Mouse (Mus musculus): ENCODE results near the gene Slc22a21. TPM values are rescaled to one million over a fixed set of nuclear protein-coding genes. Genes with fewer than 3 reads are reported as not detected.
"Not testable (repeated sequence)": the region's sequence is repeated elsewhere in the genome, so short reads cannot be mapped to it uniquely, and the experiment has no call there.

Gene Slc22a21
- polyA plus RNA-seq, 1 experiment from 2014 or later: 2.0 TPM

DNA sequence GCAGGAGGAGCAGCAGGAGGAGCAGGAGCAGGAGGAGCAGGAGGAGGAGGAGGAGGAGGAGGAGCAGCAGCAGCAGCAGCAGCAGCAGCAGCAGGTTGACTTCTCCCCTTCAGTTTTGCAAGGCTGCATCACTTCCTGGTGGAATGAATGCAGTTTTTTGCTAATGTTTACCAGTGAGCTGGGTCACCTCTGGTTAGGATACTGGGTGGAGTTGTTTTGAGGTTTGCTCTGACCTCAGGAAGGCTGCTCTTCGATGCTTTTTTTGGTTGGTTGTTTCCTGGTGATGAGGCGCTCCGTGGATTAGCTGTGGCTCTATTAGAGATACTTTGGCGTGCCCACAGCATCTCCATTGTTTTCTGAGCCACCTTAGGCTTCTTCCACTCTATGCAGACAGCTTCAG, 37.5 kb upstream of the Slc22a21 start:
- 74% methylated on average over 4 of the region's 4 CpGs for WGBS (ENCODE audit: insufficient replicate concordance)
- no peaks in the 10 kb centered on the region for H3K36me3 ChIP-seq (ENCODE audit: control insufficient read depth, insufficient read depth, low read length)
- ATAC-seq (replicated peaks; ENCODE audit: insufficient number of reproducible peaks, low FRiP score, low TSS enrichment): no peak

DNA sequence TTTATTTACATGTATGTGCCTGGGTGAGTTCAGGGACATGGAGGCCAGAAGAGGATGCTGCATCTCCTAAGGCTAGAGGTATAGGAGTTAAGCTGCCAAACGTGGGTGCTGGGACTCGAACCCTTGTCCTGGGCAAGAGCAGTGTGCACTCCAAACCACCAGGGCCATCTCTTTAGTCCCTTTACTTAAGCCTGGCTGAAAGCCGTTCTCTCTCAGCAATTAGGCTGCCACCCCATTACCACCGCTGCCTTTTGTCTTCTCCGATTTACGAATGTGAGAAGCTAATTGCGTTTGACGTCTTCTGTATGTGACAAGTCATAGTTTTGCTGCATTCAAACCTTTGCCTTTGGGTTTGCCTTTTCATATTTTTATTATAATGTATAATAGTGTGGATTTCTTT, 35.9 kb upstream of the Slc22a21 start:
- no peak overlapping the region for H3K27ac ChIP-seq (ENCODE audit: low read depth, low read length)
- H3K36me3 ChIP-seq (ENCODE audit: control insufficient read depth, insufficient read depth, low read length): no peaks in the 10 kb centered on the region
- H3K9ac ChIP-seq (ENCODE audit: low read depth, low read length): no peak overlapping the region
- H3K9me3 ChIP-seq (replicated peaks; ENCODE audit: control insufficient read depth, low read length): no peaks in the 10 kb centered on the region
- no peaks in the 10 kb centered on the region for H3K27me3 ChIP-seq (ENCODE audit: control insufficient read depth, insufficient read depth, low read length)
- 79% methylated on average over 8 of the region's 8 CpGs for WGBS (ENCODE audit: insufficient replicate concordance)
- H3K4me1 ChIP-seq (ENCODE audit: control insufficient read depth, insufficient read depth, low read length): no peaks in the 10 kb centered on the region
- ATAC-seq (replicated peaks; ENCODE audit: insufficient number of reproducible peaks, low FRiP score, low TSS enrichment): no peak
- no peak overlapping the region for H3K4me2 ChIP-seq
- no peak overlapping the region for H3K4me3 ChIP-seq (ENCODE audit: low read depth, low read length)

More for the DNA sequence above, 37.5 kb upstream of the Slc22a21 start:
- H3K4me3 ChIP-seq (ENCODE audit: low read depth, low read length): no peak overlapping the region
- H3K27ac ChIP-seq (ENCODE audit: low read depth, low read length): no peak overlapping the region
- no peaks in the 10 kb centered on the region for H3K27me3 ChIP-seq (ENCODE audit: control insufficient read depth, insufficient read depth, low read length)
- no peaks in the 10 kb centered on the region for H3K4me1 ChIP-seq (ENCODE audit: control insufficient read depth, insufficient read depth, low read length)
- no peak overlapping the region for H3K9ac ChIP-seq (ENCODE audit: low read depth, low read length)
- H3K9me3 ChIP-seq (replicated peaks; ENCODE audit: control insufficient read depth, low read length): no peaks in the 10 kb centered on the region
- no peak overlapping the region for H3K4me2 ChIP-seq

DNA sequence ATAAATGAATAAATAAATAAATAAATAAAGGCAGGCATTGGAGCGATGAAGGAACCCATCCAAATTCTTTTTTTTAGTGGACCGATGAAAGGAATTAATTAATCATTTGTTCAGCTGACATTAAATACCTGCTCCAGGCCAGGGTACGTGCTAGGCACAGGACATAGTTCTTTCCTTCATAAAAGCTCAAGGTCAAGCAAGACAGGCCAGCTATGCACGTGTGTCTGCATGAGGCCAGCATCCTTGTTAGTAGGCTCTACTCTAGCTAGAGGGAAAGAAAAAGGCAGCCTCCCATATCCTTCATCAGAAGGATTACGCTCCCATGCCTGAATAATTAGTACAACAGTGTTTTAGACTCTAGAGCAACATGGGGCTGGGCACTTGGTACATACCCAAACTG, 32.8 kb upstream of the Slc22a21 start:
- ATAC-seq (replicated peaks; ENCODE audit: insufficient number of reproducible peaks, low FRiP score, low TSS enrichment): no peak
- no peak overlapping the region for H3K4me2 ChIP-seq
- H3K27me3 ChIP-seq (ENCODE audit: control insufficient read depth, insufficient read depth, low read length): no peaks in the 10 kb centered on the region
- no peak overlapping the region for H3K4me3 ChIP-seq (ENCODE audit: low read depth, low read length)
- H3K9ac ChIP-seq (ENCODE audit: low read depth, low read length): no peak overlapping the region
- no peaks in the 10 kb centered on the region for H3K4me1 ChIP-seq (ENCODE audit: control insufficient read depth, insufficient read depth, low read length)
- WGBS (ENCODE audit: insufficient replicate concordance): 89% methylated on average over 5 of the region's 5 CpGs
- H3K27ac ChIP-seq (ENCODE audit: low read depth, low read length): no peak overlapping the region
- no peaks in the 10 kb centered on the region for H3K36me3 ChIP-seq (ENCODE audit: control insufficient read depth, insufficient read depth, low read length)
- H3K9me3 ChIP-seq (replicated peaks; ENCODE audit: control insufficient read depth, low read length): no peaks in the 10 kb centered on the region

DNA sequence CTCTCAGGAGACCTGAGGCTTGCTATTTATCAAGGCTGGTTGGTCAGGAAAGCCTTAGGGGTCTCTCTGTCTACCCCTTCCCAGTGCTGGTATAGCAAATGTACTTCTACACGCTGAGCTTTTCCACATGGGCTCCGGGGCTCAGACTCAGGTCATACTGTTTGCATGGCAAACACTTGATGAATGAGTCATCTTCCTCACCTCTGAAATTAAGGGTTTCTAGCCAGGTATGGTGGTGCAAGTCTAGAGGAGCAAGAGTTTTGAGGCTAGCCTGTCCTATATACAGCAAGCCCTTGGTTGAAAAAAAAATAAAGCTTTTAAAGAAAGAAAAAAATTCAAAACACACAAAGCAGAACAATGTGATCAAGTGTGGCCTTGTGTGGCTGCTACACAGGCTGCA, 31.1 kb upstream of the Slc22a21 start:
- H3K4me1 ChIP-seq (ENCODE audit: control insufficient read depth, insufficient read depth, low read length): no peaks in the 10 kb centered on the region; the same call in 1 of the 2 replicates
- no peak for ATAC-seq (replicated peaks; ENCODE audit: insufficient number of reproducible peaks, low FRiP score, low TSS enrichment)
- no peak overlapping the region for H3K27ac ChIP-seq (ENCODE audit: low read depth, low read length)
- H3K36me3 ChIP-seq (ENCODE audit: control insufficient read depth, insufficient read depth, low read length): no peaks in the 10 kb centered on the region
- H3K4me3 ChIP-seq (ENCODE audit: low read depth, low read length): no peak overlapping the region
- no peaks in the 10 kb centered on the region for H3K9me3 ChIP-seq (replicated peaks; ENCODE audit: control insufficient read depth, low read length)
- no peak overlapping the region for H3K4me2 ChIP-seq
- H3K27me3 ChIP-seq (ENCODE audit: control insufficient read depth, insufficient read depth, low read length): no peaks in the 10 kb centered on the region
- 89% methylated on average over 2 of the region's 2 CpGs for WGBS (ENCODE audit: insufficient replicate concordance)
- H3K9ac ChIP-seq (ENCODE audit: low read depth, low read length): no peak overlapping the region

DNA sequence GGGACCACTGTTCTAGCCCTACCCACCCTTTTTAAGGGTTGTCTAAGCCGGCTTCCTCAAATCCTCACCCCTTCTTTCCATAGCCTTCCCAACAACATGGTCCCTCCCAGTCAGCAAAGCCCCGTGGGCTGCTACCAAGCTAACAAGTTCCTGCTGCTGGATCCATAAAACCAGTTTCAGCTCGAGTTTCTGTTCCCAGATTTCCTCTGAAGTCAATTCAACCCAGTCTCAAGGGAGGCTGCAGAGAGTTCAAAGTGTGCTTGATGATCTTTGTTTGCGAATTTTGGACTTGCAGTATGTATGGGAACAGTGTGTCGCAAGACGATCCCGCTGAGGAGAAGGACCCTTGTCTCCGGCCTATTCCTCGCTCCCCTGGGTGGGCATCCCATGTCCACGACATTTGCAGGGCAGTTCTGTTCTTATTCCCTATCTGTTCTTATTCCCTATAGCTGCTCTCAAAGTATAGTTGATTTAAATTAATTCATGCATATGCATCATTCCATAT, 28.3 kb upstream of the Slc22a21 start:
- Histone ChIP-seq H3K4me1 (ENCODE audit: control insufficient read depth, insufficient read depth, low read length) (no peaks in the 10 kb centered on the region; the same call in 1 of the 2 replicates), H3K27me3 (ENCODE audit: control insufficient read depth, insufficient read depth, low read length) (no peaks in the 10 kb centered on the region), H3K36me3 (ENCODE audit: control insufficient read depth, insufficient read depth, low read length) (no peaks in the 10 kb centered on the region), H3K9me3 (replicated peaks; ENCODE audit: control insufficient read depth, low read length) (no peaks in the 10 kb centered on the region), H3K9ac (ENCODE audit: low read depth, low read length) (no peak overlapping the region), H3K27ac (ENCODE audit: low read depth, low read length) (no peak overlapping the region), H3K4me3 (ENCODE audit: low read depth, low read length) (no peak overlapping the region), H3K4me2 (no peak overlapping the region)
- 83% methylated on average over 10 of the region's 10 CpGs for WGBS (ENCODE audit: insufficient replicate concordance)
- ATAC-seq (replicated peaks; ENCODE audit: insufficient number of reproducible peaks, low FRiP score, low TSS enrichment): no peak

DNA sequence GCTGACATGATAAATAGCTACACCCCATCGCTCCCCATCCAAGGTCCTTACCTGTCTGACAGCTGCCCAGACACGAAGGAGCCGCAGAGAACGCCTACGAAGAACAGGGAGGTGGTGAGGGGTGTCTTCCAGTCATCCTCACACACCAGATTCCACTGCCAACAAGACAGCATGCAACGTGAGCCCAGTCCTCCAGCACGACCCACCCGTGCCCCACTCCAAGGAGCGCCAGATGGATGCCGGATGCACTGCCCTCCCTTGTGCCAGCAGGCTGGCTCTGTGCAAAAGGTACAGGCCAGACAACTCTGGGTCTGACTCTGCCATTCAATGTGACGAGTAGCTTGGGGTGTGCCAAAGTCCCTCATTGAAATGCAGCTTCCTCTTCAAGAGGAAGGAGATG, 27.6 kb upstream of the Slc22a21 start:
- Histone ChIP-seq H3K36me3 (ENCODE audit: control insufficient read depth, insufficient read depth, low read length) (no peaks in the 10 kb centered on the region), H3K27me3 (ENCODE audit: control insufficient read depth, insufficient read depth, low read length) (no peaks in the 10 kb centered on the region), H3K9ac (ENCODE audit: low read depth, low read length) (no peak overlapping the region), H3K27ac (ENCODE audit: low read depth, low read length) (no peak overlapping the region), H3K4me3 (ENCODE audit: low read depth, low read length) (no peak overlapping the region), H3K4me2 (no peak overlapping the region), H3K9me3 (replicated peaks; ENCODE audit: control insufficient read depth, low read length) (no peaks in the 10 kb centered on the region), H3K4me1 (ENCODE audit: control insufficient read depth, insufficient read depth, low read length) (no peaks in the 10 kb centered on the region; the same call in 1 of the 2 replicates)
- 88% methylated on average over 11 of the region's 11 CpGs for WGBS (ENCODE audit: insufficient replicate concordance)
- no peak for ATAC-seq (replicated peaks; ENCODE audit: insufficient number of reproducible peaks, low FRiP score, low TSS enrichment)

DNA sequence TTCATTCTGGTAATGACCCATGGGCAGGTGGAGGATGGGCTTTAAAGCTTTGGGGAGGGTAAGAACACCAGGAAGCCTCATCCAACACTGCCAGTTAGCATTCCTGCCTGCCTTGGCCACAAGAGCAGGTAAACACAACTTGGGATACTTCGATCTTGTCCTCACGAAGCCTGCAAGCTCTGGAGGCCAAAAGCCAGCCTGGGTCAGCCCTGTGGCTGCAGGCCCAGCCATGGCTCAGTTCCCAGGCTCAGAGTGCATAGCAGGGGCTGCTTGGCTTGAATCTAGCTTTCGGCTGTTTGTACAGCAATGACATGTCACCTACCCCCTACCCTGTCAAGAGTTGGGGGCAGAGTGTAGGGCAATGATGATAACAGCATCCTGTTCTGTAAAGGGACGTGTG, 26.8 kb upstream of the Slc22a21 start:
- H3K27me3 ChIP-seq (ENCODE audit: control insufficient read depth, insufficient read depth, low read length): no peaks in the 10 kb centered on the region
- H3K27ac ChIP-seq (ENCODE audit: low read depth, low read length): no peak overlapping the region
- H3K36me3 ChIP-seq (ENCODE audit: control insufficient read depth, insufficient read depth, low read length): no peaks in the 10 kb centered on the region
- H3K4me2 ChIP-seq: no peak overlapping the region
- H3K9ac ChIP-seq (ENCODE audit: low read depth, low read length): no peak overlapping the region
- no peak overlapping the region for H3K4me3 ChIP-seq (ENCODE audit: low read depth, low read length)
- H3K9me3 ChIP-seq (replicated peaks; ENCODE audit: control insufficient read depth, low read length): no peaks in the 10 kb centered on the region
- ATAC-seq (replicated peaks; ENCODE audit: insufficient number of reproducible peaks, low FRiP score, low TSS enrichment): no peak
- 69% methylated on average over 4 of the region's 4 CpGs for whole genome bisulfite sequencing (ENCODE audit: insufficient replicate concordance)
- H3K4me1 ChIP-seq (ENCODE audit: control insufficient read depth, insufficient read depth, low read length): no peaks in the 10 kb centered on the region; the same call in 1 of the 2 replicates

DNA sequence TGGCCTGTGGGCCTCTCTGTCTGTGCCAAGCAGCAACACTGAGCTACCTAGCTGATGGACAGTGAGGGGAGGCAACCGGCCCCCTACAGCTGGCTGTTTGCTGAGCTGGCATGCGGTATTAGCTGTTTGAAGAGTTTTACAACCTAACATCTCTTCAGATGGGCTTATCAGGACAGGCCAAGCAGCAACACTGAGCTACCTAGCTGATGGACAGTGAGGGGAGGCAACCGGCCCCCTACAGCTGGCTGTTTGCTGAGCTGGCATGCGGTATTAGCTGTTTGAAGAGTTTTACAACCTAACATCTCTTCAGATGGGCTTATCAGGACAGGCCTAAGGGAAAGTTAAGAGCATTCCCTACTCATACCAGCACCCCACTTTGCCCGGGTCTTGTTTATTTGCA, 26.2 kb upstream of the Slc22a21 start:
- H3K4me2 ChIP-seq; ATAC-seq (replicated peaks; ENCODE audit: insufficient number of reproducible peaks, low FRiP score, low TSS enrichment); H3K9ac ChIP-seq (ENCODE audit: low read depth, low read length); H3K4me3 ChIP-seq (ENCODE audit: low read depth, low read length); H3K27me3 ChIP-seq (ENCODE audit: control insufficient read depth, insufficient read depth, low read length); H3K27ac ChIP-seq (ENCODE audit: low read depth, low read length); H3K4me1 ChIP-seq (ENCODE audit: control insufficient read depth, insufficient read depth, low read length); H3K9me3 ChIP-seq (replicated peaks; ENCODE audit: control insufficient read depth, low read length); H3K36me3 ChIP-seq (ENCODE audit: control insufficient read depth, insufficient read depth, low read length): not testable (repeated sequence)
- WGBS (ENCODE audit: insufficient replicate concordance): 40% methylated on average over 5 of the region's 5 CpGs

DNA sequence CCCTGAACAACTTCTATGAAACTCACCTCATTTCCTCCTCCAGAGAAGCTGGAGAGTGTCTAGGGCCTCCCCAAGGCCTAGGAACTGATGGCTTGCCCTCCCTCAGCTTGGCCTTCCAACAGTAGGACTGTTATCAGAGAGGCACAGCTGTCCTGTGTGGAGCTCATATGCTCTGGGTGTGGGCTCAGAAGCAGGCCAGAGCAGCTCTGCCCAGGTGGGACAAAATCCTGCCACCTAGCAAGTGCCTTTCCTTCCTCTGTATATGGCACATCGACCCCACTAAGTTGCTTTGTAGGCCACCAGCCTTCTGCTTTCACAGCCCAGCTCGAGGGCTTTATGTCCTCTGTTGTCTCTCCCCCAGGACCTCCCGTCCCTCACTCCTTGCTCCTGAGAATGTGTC, 24.6 kb upstream of the Slc22a21 start:
- ATAC-seq (replicated peaks; ENCODE audit: insufficient number of reproducible peaks, low FRiP score, low TSS enrichment): peak; percentile 85
- H3K27ac ChIP-seq (ENCODE audit: low read depth, low read length): peak overlapping the region; percentile 60; the same call in 1 of the 2 replicates
- WGBS (ENCODE audit: insufficient replicate concordance): 79% methylated on average over 3 of the region's 3 CpGs

More for the DNA sequence above, 24.6 kb upstream of the Slc22a21 start:
- Histone ChIP-seq H3K4me3 (ENCODE audit: low read depth, low read length) (no peak overlapping the region), H3K4me2 (peak overlapping the region; percentile 22; the same call in 1 of the 2 replicates), H3K9ac (ENCODE audit: low read depth, low read length) (no peak overlapping the region), H3K4me1 (ENCODE audit: control insufficient read depth, insufficient read depth, low read length) (no peaks in the 10 kb centered on the region; the same call in 1 of the 2 replicates), H3K27me3 (ENCODE audit: control insufficient read depth, insufficient read depth, low read length) (no peaks in the 10 kb centered on the region), H3K36me3 (ENCODE audit: control insufficient read depth, insufficient read depth, low read length) (no peaks in the 10 kb centered on the region), H3K9me3 (replicated peaks; ENCODE audit: control insufficient read depth, low read length) (no peaks in the 10 kb centered on the region)
